Mouse (Mus musculus) intestine, postnatal 0 days (tissue): ENCODE data around the gene Cdc42bpb. TPM values are rescaled to one million over a fixed set of nuclear protein-coding genes. Genes with fewer than 3 reads are reported as not detected.

Experiments used
- ATAC-seq: fragments of 200-750 bp; cut with Nextera tagmentation; 2 replicates; pipeline ENCODE4 v1.8.0; 2017; ENCODE audit warnings: mild to moderate bottlenecking, moderate TSS enrichment, moderate library complexity
- H3K27ac ChIP-seq: fragments of 300-500 bp; sonication (generic); 2 replicates; pipeline ENCODE4 v1.5.1; 2014; ENCODE audit warnings: mild to moderate bottlenecking, low read depth, low read length, moderate library complexity
- H3K27me3 ChIP-seq: fragments of 300-500 bp; sonication (generic); replicated peaks from 2 replicates; pipeline ENCODE4 v1.6.1; 2014; ENCODE audit warnings: low read length, mixed read lengths; ENCODE audit not compliant: control insufficient read depth, insufficient read depth
- H3K36me3 ChIP-seq: fragments of 300-500 bp; sonication (generic); 2 replicates; pipeline ENCODE4 v1.6.1; 2014; ENCODE audit warnings: mild to moderate bottlenecking, moderate library complexity; ENCODE audit not compliant: control insufficient read depth, insufficient read depth
- H3K4me1 ChIP-seq: fragments of 300-500 bp; sonication (generic); replicated peaks from 2 replicates; pipeline ENCODE4 v1.6.1; 2014; ENCODE audit warnings: antibody characterized with exemption, low read length, mixed read lengths; ENCODE audit not compliant: control insufficient read depth, insufficient read depth
- H3K4me2 ChIP-seq: fragments of 300-500 bp; sonication (generic); replicated peaks from 2 replicates; pipeline ENCODE4 v1.6.1; 2014; ENCODE audit warnings: low read depth, mild to moderate bottlenecking, moderate library complexity
- H3K4me3 ChIP-seq: fragments of 300-500 bp; sonication (generic); 2 replicates; pipeline ENCODE4 v1.5.1; 2014; ENCODE audit warnings: low read depth, low read length
- H3K9ac ChIP-seq: fragments of 300-500 bp; sonication (generic); 2 replicates; pipeline ENCODE4 v1.6.1; 2014; ENCODE audit warnings: mild to moderate bottlenecking, low read depth, low read length
- H3K9me3 ChIP-seq: fragments of 300-500 bp; sonication (generic); 2 replicates; pipeline ENCODE4 v1.6.1; 2016; ENCODE audit warnings: mixed run types; ENCODE audit not compliant: control insufficient read depth
- CTCF ChIP-seq: sonication (generic); IDR thresholded peaks from 2 replicates; pipeline ENCODE4 v1.5.1; 2016; ENCODE audit warnings: low read depth, mild to moderate bottlenecking, control low read depth, antibody characterized with exemption, moderate library complexity
- WGBS: fragments of 180-500 bp; shearing (Covaris S2); extraction: QIAGEN DNeasy Blood & Tissue Kit; methylation state at CpG from one replicate; pipeline ENCODE4 v1.1.7; 2014; 5-methylcytosine and 5-hydroxymethylcytosine counted together
- polyA plus RNA-seq: library from polyadenylated mRNA; unstranded; fragments of >200 nt; fragmentation: Nextera tagmentation; extraction: Ambion mirVana; gene quantifications from 2 replicates; pipeline ENCODE4 v1.2.1, GENCODE M21; 2015

The Cdc42bpb gene
- polyA plus RNA-seq, 1 experiment from 2014 or later: 27.2 TPM

DNA sequence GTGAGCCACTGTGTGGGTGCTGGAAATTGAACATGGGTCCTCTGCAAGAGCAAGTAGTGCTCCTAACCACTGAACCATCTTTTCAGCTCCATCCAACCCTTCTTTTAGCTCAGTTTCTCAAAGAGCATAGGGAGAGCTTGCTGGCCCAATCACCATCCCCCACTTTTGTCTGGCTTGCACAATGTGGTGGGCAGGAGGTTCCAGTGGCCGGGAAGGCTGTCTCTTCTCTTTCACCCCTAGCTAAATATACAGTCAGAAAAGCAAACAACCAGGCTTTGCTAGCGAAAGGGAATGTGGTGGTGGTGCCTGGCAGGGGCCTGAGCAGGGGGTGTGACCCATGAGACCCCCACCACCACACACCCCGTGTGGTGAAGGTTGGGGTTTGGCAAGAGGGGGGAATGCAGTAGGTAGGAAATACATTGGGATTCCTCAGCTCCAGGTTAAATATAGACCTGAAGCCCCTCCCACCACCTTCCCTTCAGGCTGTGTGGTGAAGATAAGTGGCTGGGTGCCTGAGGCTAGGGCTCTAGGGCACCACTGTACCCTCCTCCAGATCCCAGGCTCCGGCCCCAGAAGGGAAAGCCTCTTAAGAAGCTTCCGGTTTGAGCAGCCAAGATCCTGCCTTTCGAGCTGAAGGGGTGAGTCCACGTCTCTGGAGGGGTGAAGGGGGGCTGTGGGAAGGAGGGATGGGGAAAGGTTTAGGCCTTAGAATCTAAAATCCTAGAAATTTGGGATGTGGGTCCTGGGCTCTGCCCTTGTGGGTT lies 43.6 kb upstream of the Cdc42bpb start:
- Histone ChIP-seq H3K9me3 (no peaks in the 10 kb centered on the region), H3K27ac (0 out of 2 replicates have a peak overlapping the region, but pooled peaks have one; percentile 28), H3K4me2 (peak overlapping the region; percentile 32), H3K27me3 (peaks cover 35% of the 10 kb centered on the region), H3K4me3 (0 out of 2 replicates have a peak overlapping the region, but pooled peaks have one; percentile 5), H3K4me1 (peaks cover 3% of the 10 kb centered on the region; the same call in 1 of the 2 replicates), H3K36me3 (no peaks in the 10 kb centered on the region; the same call in 1 of the 2 replicates), H3K9ac (no peak overlapping the region)
- 43% methylated on average over 7 of the region's 7 CpGs for WGBS
- ATAC-seq: no peak
- TF ChIP-seq CTCF: no peak

GRCm38 (mm10) chr12:111419918-111420317 lies 42.4 kb upstream of the Cdc42bpb start:
- peak overlapping the region; percentile 32 for H3K4me2 ChIP-seq
- WGBS: 81% methylated on average over 5 of the region's 5 CpGs
- TF ChIP-seq CTCF: no peak
- H3K27me3 ChIP-seq: peaks cover 28% of the 10 kb centered on the region
- no peak overlapping the region for H3K4me3 ChIP-seq
- H3K36me3 ChIP-seq: no peaks in the 10 kb centered on the region; the same call in 1 of the 2 replicates
- H3K9me3 ChIP-seq: no peaks in the 10 kb centered on the region
- H3K27ac ChIP-seq: no peak overlapping the region
- peaks cover 3% of the 10 kb centered on the region; the same call in 1 of the 2 replicates for H3K4me1 ChIP-seq
- ATAC-seq: no peak
- H3K9ac ChIP-seq: no peak overlapping the region

DNA sequence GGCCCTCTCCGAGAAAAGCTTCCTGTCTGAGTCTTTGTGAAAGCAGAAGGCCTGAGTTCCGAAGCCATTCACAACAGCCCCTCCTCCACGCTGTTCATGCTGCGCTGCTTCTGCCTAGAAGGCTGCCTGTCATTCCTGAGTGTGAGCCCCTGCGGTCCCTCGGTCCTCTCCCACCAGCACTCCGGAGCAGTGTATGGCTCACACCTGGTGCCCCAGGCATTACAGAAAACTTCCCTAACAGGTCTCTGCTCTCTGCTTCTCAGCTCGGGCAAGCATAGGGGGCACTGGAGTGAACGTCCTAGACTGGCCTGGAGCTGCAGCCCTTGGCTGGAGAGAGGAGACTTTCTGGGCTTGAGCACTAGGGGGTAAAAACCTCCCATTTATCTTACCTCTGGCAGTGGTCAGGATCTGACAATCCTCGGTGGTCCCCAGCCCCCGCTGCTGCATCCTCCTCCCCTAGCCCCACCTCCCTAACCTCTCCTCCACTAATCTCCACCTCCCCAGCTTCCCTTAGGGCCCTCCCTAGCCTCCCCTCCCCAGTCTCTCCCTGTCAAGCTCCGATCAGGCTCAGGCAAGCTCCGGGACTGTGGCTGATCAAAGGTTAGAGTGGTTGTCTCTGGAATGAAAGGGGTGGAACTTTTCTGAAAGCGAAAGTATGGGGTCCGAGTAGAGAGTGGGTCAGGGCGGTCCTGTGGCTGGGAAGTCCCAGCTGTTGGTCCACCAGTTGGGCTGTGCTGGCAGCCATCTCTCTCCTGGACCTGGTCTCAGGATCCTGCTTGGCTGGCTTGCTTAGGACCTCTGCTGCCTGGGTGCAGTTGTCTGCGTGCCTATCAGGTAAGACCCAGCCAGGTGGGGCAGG lies 39.6 kb upstream of the Cdc42bpb start, which contains the start of gene Exoc3l4:
Exoc3l4 (plus strand) TSS at position 97 of the 859 bp plus-strand sequence.
- H3K4me2 ChIP-seq: peak within 1 kb of the TSS; percentile 65
- no peak for TF ChIP-seq CTCF
- H3K9ac ChIP-seq: no peak within 1 kb of the TSS; the same call in 1 of the 2 replicates
- H3K27ac ChIP-seq: peak within 1 kb of the TSS; percentile 55
- peak within 1 kb of the TSS; percentile 33 for H3K4me3 ChIP-seq
- peak; percentile 52 for ATAC-seq
- 4% methylated on average over 17 of the region's 17 CpGs for WGBS
- peaks cover 5% of the 10 kb centered on the region; the same call in 1 of the 2 replicates for H3K27me3 ChIP-seq
- H3K9me3 ChIP-seq: no peaks in the 10 kb centered on the region
- H3K4me1 ChIP-seq: peaks cover 7% of the 10 kb centered on the region; the same call in 1 of the 2 replicates
- H3K36me3 ChIP-seq: no peaks in the 10 kb centered on the region

DNA sequence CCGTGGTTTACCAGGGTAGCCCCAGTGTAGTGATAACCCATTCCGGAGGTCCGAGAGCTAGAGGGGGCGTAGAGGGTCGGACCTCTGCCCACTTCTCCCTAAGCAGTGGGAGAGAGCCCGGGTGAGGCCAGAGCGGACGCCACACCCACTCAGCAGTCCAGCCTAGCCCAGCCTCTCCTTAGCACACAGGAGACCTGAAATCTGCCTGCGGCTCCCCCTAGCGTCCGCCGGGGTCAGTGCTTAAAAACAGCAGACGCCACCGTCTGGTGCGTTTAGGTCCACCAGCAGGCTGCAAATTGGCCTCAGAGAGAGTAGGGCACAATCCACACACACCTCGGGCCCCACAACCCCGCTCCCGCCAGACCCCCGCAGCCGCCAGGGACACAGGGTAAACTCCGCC lies 35.8 kb upstream of the Cdc42bpb start:
- 1% methylated on average over 21 of the region's 21 CpGs for WGBS
- peak overlapping the region; percentile 23; the same call in 1 of the 2 replicates for H3K4me3 ChIP-seq
- no peaks in the 10 kb centered on the region for H3K9me3 ChIP-seq
- 0 out of 2 replicates have a peak overlapping the region, but pooled peaks have one; percentile 34 for H3K9ac ChIP-seq
- peak; percentile 99 for TF ChIP-seq CTCF
- peak overlapping the region; percentile 58 for H3K4me2 ChIP-seq
- H3K36me3 ChIP-seq: no peaks in the 10 kb centered on the region
- H3K4me1 ChIP-seq: peaks cover 4% of the 10 kb centered on the region; the same call in 1 of the 2 replicates
- H3K27ac ChIP-seq: peak overlapping the region; percentile 46; the same call in 1 of the 2 replicates
- ATAC-seq: peak; percentile 75
- H3K27me3 ChIP-seq: no peaks in the 10 kb centered on the region

DNA sequence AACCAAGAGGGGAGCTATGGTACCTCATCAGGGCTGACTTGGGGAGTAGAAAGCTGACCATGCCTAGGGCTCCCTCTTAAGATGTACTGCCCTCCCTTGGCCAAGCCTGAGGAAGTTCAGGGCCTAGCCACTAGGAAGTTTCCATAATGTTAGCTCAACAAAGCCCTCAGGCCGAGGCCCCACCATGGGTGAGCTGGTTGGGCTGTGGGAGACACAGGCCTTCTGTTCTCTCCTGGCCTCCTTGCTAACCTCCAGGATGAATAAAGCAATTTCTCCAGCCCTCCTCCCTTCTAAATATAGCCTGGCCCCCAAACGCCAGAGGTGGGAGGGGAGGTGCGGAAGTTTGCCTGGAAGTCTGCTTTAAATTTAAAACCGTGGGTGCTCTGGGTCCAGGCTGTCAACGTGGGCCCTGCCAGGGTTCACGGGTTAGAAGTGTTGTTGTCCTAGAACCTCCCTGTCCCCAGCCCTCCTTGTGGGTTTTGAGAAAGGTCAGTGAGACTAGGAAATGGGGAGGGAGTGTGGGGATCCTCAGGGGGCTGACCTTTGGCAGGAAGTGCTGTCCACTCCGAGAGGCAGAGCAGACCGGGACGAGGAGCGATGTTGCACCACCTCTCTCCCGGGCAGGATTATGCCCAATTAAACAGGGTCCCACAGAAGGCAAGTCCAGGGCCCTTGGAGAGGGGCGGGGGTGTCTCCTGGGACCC lies 35.2 kb upstream of the Cdc42bpb start:
- Histone ChIP-seq H3K27ac (peak overlapping the region; percentile 46), H3K9ac (0 out of 2 replicates have a peak overlapping the region, but pooled peaks have one; percentile 34), H3K4me2 (peak overlapping the region; percentile 58), H3K27me3 (no peaks in the 10 kb centered on the region), H3K36me3 (no peaks in the 10 kb centered on the region), H3K9me3 (no peaks in the 10 kb centered on the region), H3K4me3 (peak overlapping the region; percentile 23; the same call in 1 of the 2 replicates), H3K4me1 (peaks cover 4% of the 10 kb centered on the region; the same call in 1 of the 2 replicates)
- peak; percentile 38; the same call in 1 of the 2 replicates for TF ChIP-seq CTCF
- no peak for ATAC-seq
- WGBS: 32% methylated on average over 12 of the region's 12 CpGs
